Mouse (Mus musculus) large intestine, adult 2 months (tissue): Measurements from ENCODE around the gene Gria2. TPM values are rescaled to one million over a fixed set of nuclear protein-coding genes. Genes with fewer than 3 reads are reported as not detected.

Experiments
- polyA plus RNA-seq: library from polyadenylated mRNA; depleted of rRNA; stranded (reverse); fragments of >200 nt; gene quantifications from 2 replicates; pipeline ENCODE4 v1.2.3, GENCODE M21; 2012; rRNA removed

Gria2 gene
- polyA plus RNA-seq, 1 experiment, result 0.15 TPM

Other genes with a start within 250 kb of the Gria2 start
- gene Glrb, start 110.8 kb upstream of the Gria2 start, polyA plus RNA-seq, result 0.26 and 0.35 TPM in 2 replicates
- gene Pdgfc, start 233.6 kb upstream of the Gria2 start, polyA plus RNA-seq, result 2.7 and 3.9 TPM in 2 replicates